Mouse (Mus musculus) layer of hippocampus, adult 11-12 months (tissue): Measurements from ENCODE around the gene Myd88.
"Not testable (repeated sequence)": the region's sequence is repeated elsewhere in the genome, so short reads cannot be mapped to it uniquely, and the experiment has no call there.

Experiments used
- DNase-seq: peaks from one replicate; pipeline ENCODE4 v3.0.0; 2022; ENCODE audit warnings: low spot score

The Myd88 gene

DNA sequence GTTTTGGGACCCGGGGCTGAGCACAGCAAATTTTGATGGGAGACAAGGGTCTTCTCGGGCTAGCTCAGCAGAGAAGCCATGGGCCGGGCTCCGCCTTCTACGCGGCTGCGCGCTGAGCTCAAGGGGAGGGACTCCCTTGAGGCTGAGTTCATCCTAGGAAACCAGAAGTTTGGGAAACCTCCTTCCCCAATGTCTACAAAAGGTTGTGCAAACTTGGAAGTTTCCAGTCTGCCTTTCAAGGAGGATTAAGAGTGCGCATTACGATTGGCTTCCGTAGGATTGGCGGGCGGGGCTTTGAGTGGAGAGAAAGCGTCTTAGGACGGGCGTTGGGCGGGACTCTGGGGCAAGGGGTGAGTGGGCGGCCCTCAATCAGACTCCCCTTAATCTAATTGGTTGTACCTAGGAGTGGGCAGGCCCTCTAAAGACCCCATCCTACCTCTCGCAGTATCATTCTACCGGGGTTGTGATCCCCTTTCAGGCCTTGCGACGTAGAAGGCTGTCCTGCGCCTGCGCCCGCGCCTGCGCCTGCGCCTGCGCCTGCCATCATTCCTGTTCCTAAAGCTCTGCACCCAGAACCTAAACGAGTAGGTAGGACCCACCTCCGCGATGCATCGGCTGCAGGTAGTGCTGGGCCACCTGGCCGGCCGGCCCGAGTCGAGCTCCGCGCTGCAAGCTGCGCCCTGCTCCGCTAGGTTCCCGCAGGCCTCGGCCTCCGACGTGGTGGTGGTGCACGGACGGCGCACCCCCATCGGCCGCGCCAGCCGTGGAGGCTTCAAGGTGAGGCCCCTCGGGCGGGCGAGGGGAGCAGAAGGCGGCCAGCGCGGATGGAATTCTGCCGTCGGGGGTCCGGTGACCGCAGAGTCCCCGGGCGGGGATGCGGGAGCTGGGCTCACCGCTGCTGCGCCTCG is at the start of gene Myd88:
Gene Myd88 (minus strand): TSS at position 503 of the 908 bp plus-strand sequence.
- DNase-seq = peak; percentile 95

DNA sequence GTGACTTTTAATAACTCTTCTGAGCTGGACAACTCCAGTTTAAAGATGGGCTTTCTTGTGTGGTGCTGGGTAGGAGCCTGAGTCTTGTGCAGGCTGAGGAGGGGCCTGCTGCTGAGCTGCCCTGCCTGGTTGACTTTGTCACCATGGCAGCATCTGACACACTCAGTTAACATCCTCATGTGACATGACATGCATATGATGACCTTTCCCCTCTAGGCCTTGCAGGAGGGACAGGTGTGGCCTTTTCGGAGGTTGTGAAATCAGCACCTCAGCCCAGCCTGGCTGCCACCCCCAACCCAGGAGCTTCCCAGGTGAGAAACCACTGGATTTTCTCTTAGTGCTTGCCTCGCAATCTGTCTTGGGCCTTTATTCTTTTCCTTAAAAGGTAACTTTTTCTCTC is 49.0 kb upstream of the Myd88 start:
- no peak for DNase-seq

DNA sequence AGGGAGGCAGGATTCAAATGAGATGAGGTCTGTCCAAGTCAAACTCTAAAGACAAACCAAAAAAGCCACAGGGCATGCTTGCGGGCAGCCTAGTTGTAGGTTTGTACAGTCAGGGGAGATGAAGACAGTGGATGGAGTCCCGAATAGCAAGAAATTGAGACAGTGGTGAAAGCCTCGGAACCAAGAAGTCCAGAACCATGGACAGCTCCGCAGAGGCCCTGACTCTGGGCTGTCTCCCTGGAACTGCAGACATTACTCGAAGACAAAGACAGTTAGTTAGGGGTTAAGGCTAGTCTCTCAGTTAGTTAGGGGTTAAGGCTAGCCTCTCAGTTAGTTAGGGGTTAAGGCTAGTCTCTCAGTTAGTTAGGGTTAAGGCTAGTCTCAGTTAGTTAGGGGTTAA is 47.7 kb upstream of the Myd88 start:
- no peak for DNase-seq

DNA sequence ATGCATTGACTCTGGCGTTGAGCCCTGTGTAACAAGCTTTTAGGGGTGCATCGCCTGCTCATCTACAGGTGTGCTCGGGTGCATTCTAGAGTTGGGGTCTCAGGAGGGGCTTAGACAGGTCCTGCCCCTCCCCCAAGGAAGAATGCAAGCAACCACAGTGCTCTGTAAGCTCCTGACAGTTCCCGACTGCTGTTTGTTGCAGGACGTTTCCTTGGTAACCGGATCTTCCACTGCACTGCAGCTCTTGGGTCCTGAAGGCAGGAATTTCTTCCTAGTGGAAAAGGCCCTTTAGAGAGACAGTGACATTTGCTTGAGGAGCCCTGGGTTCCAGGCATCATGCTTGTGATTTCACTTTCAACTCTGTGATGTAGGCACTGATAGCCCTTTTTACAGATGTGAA is 41.4 kb upstream of the Myd88 start:
- DNase-seq = no peak

DNA sequence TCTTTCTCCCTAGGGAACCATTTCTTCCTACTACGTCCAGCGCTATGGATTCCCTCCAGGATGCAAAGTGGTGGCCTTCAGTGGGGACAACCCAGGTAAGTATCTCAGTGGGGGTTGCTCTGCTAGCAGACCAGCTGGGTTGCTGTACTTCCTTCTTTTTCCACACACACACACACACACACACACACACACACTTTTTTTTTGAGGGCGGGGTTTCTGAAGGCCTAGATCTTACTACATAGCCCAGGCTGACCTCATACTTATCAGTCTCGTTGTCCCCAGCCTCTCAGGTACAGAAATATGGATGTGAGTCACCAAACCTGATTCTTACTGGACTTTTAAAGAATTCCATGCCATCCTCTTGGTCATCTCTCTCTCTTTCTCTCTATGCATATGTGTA is 37.0 kb upstream of the Myd88 start:
- DNase-seq = no peak

DNA sequence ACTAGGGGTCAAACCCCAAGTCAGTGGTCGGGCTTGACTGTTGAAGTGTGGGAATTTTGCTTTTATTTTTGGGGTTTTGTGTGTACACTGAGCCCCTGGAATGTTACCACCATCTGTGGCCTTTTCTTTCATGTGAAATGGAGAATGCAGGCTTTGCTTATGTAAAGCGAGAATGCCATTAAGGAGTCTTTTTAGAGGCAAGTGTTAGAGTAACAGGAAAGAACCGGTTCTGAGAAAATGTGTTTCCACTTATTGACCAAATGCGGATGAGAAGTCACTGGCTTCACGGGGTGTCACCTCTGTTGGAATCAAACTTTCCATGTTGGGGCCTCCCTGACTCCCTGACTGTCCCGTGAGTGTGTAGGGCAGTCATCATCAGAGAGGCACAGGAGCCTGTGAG is 34.3 kb upstream of the Myd88 start:
- DNase-seq = no peak

DNA sequence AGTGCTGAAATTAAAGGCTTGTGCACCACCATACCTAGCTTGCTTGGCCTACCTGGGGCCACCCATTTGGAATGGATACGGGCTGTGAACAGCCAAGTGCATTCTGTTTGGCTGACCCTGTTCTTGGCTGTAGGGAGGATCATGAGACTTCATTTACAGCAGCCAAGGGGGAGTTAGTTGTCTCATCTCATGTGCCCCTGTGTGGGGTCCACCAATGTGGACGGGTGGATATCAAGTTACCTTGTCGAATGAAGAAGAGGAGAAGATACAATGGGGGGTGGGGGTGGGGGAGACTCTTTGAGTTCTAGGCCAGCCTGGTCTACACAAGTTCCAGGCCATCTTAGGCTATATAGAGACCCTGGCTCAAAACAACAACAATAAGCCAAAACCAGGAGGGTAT is 33.8 kb upstream of the Myd88 start:
- DNase-seq = no peak

DNA sequence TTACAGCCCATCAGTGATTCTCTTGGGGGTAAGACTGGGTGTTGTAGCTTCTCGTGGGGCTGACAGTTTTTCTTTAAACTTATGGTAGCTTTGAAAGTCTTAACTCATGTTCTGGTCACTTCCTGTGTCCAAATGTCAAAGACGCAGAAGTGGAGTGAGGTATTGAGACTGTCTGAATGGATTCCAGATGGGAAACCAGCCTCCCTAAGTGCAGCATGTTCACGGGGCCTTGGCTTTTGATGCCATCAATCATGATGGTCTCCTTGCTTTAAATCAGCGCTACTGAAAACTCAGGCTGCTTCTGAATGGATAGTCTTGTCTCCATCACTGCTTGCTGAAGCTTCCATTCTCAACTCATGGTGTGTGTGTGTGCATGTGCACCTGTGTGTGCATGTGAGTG is 30.0 kb upstream of the Myd88 start:
- no peak for DNase-seq

DNA sequence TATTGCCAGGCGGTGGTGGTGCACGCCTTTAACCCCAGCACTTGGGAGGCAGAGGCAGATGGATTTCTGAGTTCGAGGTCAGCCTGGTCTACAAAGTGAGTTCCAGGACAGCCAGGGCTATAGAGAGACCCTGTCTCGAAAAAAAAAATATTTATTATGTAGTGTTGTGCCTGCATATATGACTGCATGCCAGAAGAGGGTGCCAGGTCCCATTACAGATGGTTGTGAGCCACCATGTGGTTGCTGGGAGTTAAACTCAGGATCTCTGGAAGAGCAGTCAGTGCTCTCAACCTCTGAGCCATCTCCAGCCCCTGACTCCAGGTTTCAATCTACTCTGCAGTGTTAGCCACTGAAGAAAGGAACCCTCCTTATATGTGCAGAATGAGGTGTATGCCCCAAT is 29.6 kb upstream of the Myd88 start:
- not testable (repeated sequence) for DNase-seq

DNA sequence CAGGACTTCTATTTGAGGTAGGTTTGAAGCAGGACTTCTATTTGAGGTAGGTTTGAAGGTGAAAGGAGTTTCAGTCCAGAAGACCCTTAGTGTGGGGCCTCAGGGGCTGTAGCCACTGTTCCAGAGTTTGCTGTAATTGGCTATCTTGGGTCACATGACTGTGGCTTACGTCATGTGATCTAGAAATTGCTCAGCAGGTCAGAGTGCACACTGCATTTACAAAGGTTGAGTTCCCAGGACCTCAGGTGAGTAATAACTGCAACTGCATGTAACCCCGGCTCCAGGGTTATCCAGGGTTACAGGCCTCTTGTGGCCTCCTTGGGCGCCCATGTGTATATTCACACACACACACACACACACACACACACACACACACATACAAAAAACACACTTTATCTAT is 27.2 kb upstream of the Myd88 start:
- no peak for DNase-seq

DNA sequence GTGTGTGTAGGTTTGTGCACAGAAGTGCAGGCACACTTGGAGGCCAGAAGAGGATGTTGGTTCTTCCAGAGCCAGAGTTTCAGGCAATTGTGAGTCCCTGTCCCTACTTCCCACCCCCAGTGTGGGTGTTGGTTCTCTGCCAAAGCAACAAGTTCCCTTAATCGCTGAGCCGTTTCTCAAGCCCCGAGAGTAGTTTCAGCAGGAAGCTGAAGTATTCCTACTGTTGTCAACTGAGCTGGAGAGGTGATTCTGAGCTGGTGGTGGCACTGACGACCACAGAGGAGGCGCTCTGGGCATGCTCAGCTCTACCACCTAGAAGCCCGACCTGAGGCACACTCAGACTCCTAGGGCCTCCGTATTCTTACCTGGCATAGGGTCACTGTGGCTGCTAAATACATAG is 24.1 kb upstream of the Myd88 start, which contains the start of gene Slc22a14:
Gene Slc22a14 (minus strand): TSS at position 270 of the 400 bp plus-strand sequence.
- DNase-seq = peak; percentile 37

DNA sequence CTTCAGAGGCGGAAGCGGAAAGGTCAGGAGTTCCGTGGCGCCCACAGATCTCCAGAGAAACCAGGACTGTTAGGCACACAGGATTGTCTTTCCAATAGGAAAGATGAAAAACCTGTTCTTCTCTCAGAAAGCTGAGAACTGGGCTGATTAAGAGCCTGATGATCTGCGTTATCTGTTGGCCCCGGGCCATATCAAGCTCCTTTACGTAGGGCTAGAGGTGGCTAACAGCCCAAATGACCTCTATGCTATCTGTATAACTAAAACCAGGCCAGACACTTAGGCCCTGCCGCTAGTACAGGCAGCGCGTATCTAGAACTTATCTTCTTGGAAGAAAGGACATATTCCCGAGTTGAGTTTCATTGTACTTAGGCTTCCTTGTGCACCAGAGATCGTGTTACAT is 22.0 kb upstream of the Myd88 start:
- no peak for DNase-seq

DNA sequence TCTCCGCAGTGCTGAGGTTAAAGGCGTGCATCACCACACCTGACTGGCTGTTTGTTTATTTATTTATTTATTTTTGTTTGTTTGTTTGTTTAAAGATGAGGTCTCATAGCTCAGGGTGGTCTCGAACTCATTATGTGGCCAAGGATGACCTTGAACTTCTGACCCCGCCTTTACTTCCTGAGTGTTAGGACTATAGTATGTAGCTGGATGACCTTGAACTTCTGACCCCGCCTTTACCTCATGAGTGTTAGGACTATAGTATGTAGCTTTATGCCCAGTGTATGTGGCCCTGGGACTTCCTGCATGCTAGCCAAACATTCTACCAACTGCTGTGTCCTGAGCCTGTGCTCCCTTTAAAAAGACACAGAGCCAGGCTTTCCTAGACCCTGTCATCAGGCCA is 20.2 kb upstream of the Myd88 start:
- DNase-seq = no peak

DNA sequence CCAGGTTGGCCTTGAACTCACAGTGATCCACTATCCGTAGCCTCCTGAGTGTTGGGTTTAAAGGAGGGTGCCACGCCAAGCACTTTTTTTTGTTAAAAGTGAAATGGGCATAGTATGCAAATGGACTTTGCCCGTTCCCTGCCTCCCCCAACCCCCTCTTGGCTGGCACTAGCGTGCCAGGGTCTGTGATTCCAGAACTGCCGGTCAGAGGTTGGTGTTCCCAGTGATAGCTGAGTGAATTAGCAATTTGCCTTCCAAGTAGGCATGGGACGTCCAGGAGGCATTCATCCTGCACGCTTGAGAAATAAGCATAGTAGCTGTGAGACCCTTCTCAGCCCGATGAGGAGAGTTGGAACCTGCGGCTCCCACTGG is 16.8 kb upstream of the Myd88 start:
- no peak for DNase-seq

DNA sequence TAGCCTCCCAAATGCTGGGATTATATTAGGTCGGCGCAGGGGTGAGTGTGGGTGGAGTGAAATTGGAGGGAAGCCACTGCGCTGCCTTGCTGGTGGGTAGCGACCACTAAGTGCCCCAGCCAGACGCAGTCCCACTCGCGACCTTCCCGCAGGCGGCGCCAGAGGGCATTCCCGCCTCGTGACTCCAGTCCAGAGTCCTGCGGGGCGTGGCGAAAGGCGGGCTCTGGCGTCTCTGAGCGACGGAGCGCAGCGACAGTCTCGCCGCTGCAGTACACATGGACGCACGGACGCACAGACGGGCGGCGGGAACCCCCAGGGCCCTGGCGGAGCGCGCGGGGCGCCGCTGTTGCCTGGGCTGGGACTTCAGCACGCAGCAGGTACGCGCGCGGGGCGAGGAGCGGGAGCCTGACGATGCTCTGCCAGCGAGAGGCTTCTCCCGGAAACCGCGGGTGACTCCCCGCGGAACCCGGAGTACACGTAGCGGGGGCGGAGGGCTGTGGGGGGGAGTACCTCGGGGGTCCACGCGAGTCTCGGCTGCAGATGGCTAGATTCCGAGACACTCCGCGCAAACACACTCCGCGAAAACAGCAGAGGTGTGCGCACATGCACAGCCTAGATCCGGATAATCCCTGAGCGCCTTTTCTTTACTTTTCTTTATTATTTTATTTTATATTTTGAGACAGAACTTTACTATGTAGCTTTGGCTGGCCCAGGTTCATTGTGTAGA is 16.3 kb upstream of the Myd88 start, which contains the start of gene Xylb:
Gene Xylb (plus strand): TSS at position 51 of the 727 bp plus-strand sequence.
- peak; percentile 91 for DNase-seq

DNA sequence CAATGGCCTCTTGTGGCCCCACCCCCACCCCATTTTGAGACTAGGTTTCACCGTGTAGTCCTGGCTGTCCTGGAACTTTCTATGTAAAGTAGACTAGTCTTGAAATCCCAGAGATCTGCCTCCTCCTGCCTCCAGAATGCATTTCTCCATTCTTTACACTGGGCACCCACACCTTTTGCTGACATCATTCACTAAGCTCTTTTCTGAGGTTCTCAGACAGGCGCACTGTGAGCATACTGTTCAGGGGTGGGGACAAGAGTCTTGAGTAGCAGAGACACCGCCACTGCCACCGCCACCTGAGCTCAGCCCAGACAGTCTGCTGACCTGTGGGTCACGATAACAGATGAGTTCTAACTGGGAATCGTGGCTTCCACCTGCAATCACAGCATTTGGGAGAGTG is 14.7 kb upstream of the Myd88 start:
- no peak for DNase-seq

DNA sequence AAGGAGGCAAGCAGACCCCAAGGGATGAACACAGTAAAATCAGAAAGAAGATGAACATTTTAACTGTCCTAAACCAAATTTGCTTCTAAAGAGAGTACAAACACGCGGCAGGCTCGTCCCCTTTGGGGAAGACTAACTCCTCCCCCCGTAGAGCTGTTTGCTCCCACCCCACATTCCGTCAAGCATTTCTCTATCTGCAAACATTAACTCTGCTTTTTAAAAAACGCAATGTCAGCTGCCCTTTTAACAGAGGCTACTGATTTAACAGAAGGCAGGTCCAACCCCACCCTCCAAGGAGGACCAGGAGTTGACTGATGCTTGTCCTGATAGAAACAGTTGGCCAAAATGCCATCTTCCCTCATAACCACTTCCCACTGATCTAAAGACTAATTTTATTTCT is 12.7 kb upstream of the Myd88 start:
- DNase-seq = no peak

DNA sequence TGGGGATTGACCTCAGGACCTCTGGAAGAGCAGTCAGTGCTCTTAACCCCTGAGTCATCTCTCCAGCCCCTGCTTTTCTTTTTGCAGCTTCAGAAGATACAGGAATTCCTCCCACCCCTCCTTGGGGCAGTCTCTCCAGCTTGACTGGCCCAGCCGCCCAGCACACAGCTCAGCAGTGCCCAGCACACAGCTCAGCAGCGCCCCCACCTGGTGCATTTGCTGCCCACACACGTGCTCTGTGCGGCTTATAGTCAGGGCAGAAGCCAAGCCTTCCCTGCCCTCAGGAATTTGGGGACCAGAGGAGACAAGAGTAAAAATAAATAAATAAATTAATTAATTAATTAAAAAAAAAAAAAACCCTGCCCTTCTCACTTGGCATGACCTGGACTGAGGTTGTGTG is 10.8 kb upstream of the Myd88 start:
- DNase-seq = peak; percentile 83

DNA sequence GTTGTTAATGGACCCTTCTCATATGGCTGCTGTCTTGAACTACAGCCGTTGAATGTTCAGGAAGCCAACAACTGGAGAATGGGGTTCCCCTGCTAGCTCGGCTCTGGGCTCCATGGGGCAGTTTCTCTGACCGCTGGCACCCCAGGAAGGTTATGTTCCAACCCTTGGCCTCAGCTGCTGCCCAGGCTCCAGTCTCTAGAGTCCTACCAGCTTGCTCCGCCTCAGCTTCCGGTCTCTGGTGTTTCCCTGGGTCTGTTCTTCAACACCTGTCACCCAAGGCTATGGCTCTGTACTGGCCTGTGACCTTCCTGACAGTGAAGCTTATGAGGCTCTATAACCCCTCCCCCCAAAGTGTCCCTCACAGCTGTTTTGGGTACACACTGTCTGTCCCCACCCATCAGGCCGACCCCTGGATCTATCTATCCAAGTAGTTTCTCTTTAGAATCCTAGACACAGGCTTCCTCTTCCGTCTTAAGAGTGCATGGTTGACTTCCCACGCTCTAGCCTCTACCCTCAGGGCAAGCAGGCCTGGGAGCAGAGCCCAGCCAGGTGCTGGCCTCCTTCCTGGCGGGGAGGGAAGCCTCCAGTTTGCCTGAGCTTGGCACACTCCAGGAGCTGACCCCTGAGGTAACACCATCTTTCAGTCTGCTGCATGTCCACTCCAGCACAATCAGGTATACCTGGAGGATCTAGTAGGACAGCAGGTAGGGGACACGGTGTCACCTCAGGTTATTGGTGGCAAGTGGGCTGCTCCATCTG is 9.9 kb upstream of the Myd88 start:
- DNase-seq = no peak

DNA sequence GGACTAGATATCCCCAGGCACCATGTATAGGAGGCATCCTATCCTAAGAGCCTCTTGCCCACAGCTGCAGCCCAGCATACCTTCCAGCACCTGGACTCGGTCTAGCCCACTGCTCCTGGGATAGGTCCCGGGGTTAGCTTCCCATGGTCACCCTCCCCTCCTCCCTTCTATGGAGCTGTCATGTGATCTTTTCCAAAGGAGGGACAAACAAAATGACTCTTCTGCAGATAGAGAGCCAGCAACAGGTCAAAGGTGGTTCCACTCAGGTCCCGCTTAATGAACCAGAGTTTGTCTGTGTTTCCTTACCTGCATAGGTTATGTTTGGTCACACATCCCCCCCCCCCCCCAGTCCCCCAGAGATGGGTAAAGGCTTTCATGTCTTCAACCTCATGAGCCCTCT is 9.3 kb upstream of the Myd88 start:
- no peak for DNase-seq

DNA sequence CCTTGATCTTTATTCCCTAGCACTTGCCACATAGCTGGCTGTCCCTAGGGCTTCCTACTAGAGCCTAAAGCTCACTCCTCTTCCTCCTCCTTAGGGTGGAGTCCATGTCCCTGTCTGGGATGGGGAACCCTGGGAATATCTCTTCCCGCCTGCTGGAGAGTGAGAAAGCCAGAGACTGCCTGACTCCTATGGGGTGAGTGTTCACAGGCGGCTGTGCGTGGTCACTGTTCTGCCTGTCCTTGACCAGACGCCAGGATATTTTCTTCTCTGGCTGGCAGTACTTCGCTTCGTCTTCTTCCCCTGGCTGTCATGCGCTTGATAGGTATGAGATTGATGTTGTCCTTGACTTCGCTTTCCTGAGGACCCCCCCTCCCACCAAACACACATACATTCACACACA is 5.2 kb upstream of the Myd88 start:
- no peak for DNase-seq

DNA sequence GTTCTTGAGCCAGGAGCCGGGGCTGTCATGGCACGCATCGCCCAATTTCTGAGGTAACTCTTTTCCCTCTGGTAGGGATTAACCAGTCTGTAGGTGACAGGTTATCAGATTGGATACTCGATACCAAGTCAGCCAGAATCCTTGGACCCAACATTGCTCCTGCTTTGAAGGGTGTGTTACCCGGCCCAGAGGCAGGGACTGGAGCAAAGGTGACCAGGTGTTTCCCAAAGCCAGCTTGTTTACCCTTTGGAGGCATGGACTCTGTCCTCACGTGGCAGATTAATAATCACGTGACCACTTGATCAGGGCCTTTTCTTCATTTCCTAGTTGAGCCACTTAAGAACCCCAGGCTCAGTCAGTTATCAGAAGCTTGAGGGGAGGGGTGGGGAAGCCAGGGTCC is 1.5 kb upstream of the Myd88 start:
- no peak for DNase-seq

DNA sequence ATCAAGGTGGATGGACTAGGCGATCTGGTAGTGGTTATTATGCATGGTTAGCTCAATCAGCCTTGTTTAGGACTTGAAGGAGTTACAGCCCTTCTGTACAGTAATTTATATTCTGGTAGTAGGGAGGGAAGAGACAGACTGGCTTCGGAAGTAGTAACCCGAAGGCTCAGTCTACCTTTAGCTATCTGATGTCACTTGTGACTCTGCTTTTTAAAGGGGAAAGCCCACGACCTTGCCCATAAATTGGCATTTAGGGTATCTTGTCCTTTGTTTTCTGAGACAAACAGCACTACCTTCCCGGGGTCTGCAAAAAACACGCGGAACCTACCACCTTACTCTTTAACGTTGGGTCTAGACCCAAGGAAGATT is 1.0 kb downstream of the Myd88 start:
- DNase-seq = no peak
